Mouse (Mus musculus) CH12.LX (cell line): ENCODE data around the gene Rcan3. TPM values are rescaled to one million over a fixed set of nuclear protein-coding genes. Genes with fewer than 3 reads are reported as not detected.

Source experiments
- DNase-seq: peaks from one replicate; pipeline ENCODE4 v3.0.0-alpha.2; 2013; ENCODE audit errors: extremely low read depth
- H3K27ac ChIP-seq: 2 replicates; pipeline ENCODE4 v1.5.1; 2012; ENCODE audit warnings: low read depth, mild to moderate bottlenecking, control low read depth, moderate library complexity; ENCODE audit not compliant: insufficient read depth
- H3K27me3 ChIP-seq: replicated peaks from 2 replicates; pipeline ENCODE3; 2012; ENCODE audit warnings: inconsistent platforms
- H3K36me3 ChIP-seq, 2 experiments: replicated peaks in 1 of 2; 2 replicates each; pipeline versions ENCODE3 to v1.6.1; 2012; ENCODE audit warnings: inconsistent platforms in 1 of 2, low read length in 1 of 2, mild to moderate bottlenecking in 1 of 2, mixed read lengths in 1 of 2, moderate library complexity in 1 of 2; ENCODE audit not compliant: control insufficient read depth in 1 of 2, insufficient read depth in 1 of 2
- H3K4me1 ChIP-seq, 2 experiments: 2 replicates each; pipeline ENCODE4 v1.6.1; 2012; ENCODE audit warnings: inconsistent platforms in 1 of 2, moderate library complexity in 1 of 2; ENCODE audit not compliant: insufficient read depth in 2 of 2, control insufficient read depth in 1 of 2
- H3K4me2 ChIP-seq: 2 replicates; pipeline ENCODE4 v1.6.1; 2012; ENCODE audit warnings: low read depth, mild to moderate bottlenecking, control low read depth; ENCODE audit not compliant: poor library complexity, insufficient read depth, severe bottlenecking
- H3K4me3 ChIP-seq, 3 experiments: fragments of 150-350 bp in 1 of 3; sonication (generic) in 1 of 3; replicated peaks in 1 of 3; 2 replicates each; pipeline versions ENCODE3 to v1.5.1; 2011 to 2012; ENCODE audit warnings: low read depth in 2 of 3, low read length in 2 of 3, mild to moderate bottlenecking in 2 of 3, moderate library complexity in 2 of 3, control low read depth in 1 of 3, improper control_type of control experiment in 1 of 3, inconsistent platforms in 1 of 3, mixed read lengths in 1 of 3; ENCODE audit not compliant: poor library complexity in 1 of 3
- H3K79me2 ChIP-seq: replicated peaks from 2 replicates; pipeline ENCODE4 v1.6.1; 2012; ENCODE audit warnings: mild to moderate bottlenecking, moderate library complexity; ENCODE audit not compliant: control insufficient read depth, poor library complexity, insufficient read depth, severe bottlenecking; ENCODE audit errors: extremely low read depth
- H3K9ac ChIP-seq: 2 replicates; pipeline ENCODE4 v1.6.1; 2012; ENCODE audit warnings: low read depth, mild to moderate bottlenecking, control low read depth, moderate library complexity; ENCODE audit not compliant: insufficient read depth
- H3K9me3 ChIP-seq: replicated peaks from 2 replicates; pipeline ENCODE3; 2012; ENCODE audit warnings: low read length, inconsistent platforms, mixed read lengths
- CTCF ChIP-seq, 2 experiments: IDR thresholded peaks in 1 of 2; conservative IDR thresholded peaks in 1 of 2; 2 replicates each; pipeline ENCODE4 v1.5.1; 2011 to 2012; ENCODE audit warnings: low read depth in 2 of 2, low read length in 2 of 2, improper control_type of control experiment in 1 of 2, inconsistent platforms in 1 of 2, mild to moderate bottlenecking in 1 of 2, moderate library complexity in 1 of 2
- E2F4 ChIP-seq: IDR thresholded peaks from 2 replicates; pipeline ENCODE4 v1.6.1; 2011; ENCODE audit warnings: low read depth, low read length, improper control_type of control experiment; ENCODE audit not compliant: insufficient replicate concordance
- ELF1 ChIP-seq: IDR thresholded peaks from 2 replicates; pipeline ENCODE4 v1.6.1; 2014; ENCODE audit warnings: low read depth, mild to moderate bottlenecking, inconsistent platforms, low read length, improper control_type of control experiment
- EP300 ChIP-seq: IDR thresholded peaks from 2 replicates; pipeline ENCODE4 v1.6.1; 2011; ENCODE audit warnings: low read length, improper control_type of control experiment
- ETS1 ChIP-seq: conservative IDR thresholded peaks from 2 replicates; pipeline ENCODE4 v1.6.1; 2012; ENCODE audit warnings: low read depth, mild to moderate bottlenecking, inconsistent platforms, low read length, improper control_type of control experiment, moderate library complexity
- IRF4 ChIP-seq: IDR thresholded peaks from 2 replicates; pipeline ENCODE4 v1.6.1; 2014; ENCODE audit warnings: low read depth, mild to moderate bottlenecking, inconsistent platforms, low read length, improper control_type of control experiment
- JUND ChIP-seq: conservative IDR thresholded peaks from 2 replicates; pipeline ENCODE4 v1.6.1; 2011; ENCODE audit warnings: low read depth, low read length, improper control_type of control experiment
- MAFK ChIP-seq: IDR thresholded peaks from 2 replicates; pipeline ENCODE4 v1.6.1; 2011; ENCODE audit warnings: low read length, improper control_type of control experiment; ENCODE audit not compliant: insufficient replicate concordance
- MAX ChIP-seq: IDR thresholded peaks from 2 replicates; pipeline ENCODE4 v1.6.1; 2011; ENCODE audit warnings: low read length, improper control_type of control experiment
- MYC ChIP-seq: IDR thresholded peaks from 2 replicates; pipeline ENCODE4 v1.6.1; 2011; ENCODE audit warnings: low read depth, mild to moderate bottlenecking, improper control_type of control experiment, low read length
- NELFE ChIP-seq: IDR thresholded peaks from 2 replicates; pipeline ENCODE4 v1.6.1; 2011; ENCODE audit warnings: low read depth, low read length, improper control_type of control experiment
- POLR2A ChIP-seq: IDR thresholded peaks from 2 replicates; pipeline ENCODE4 v1.6.1; 2011; ENCODE audit warnings: low read depth, mild to moderate bottlenecking, improper control_type of control experiment, low read length
- RAD21 ChIP-seq: IDR thresholded peaks from 2 replicates; pipeline ENCODE4 v1.6.1; 2011; ENCODE audit warnings: low read depth, mild to moderate bottlenecking, low read length, improper control_type of control experiment, moderate library complexity
- SMC3 ChIP-seq: IDR thresholded peaks from 2 replicates; pipeline ENCODE4 v1.6.1; 2011; ENCODE audit warnings: low read depth, low read length, improper control_type of control experiment
- TBP ChIP-seq: conservative IDR thresholded peaks from 2 replicates; pipeline ENCODE4 v1.6.1; 2011; ENCODE audit warnings: low read depth, low read length, improper control_type of control experiment
- USF1 ChIP-seq: IDR thresholded peaks from 2 replicates; pipeline ENCODE4 v1.6.1; 2014; ENCODE audit warnings: low read depth, mild to moderate bottlenecking, inconsistent platforms, low read length, improper control_type of control experiment
- USF2 ChIP-seq: conservative IDR thresholded peaks from 2 replicates; pipeline ENCODE4 v1.6.1; 2011; ENCODE audit warnings: low read depth, low read length, improper control_type of control experiment
- ZNF384 ChIP-seq: IDR thresholded peaks from 2 replicates; pipeline ENCODE4 v1.6.1; 2012; ENCODE audit warnings: low read depth, low read length, improper control_type of control experiment, inconsistent platforms
- dilution Hi-C: fragments of 300-500 bp; cut with MboI; formaldehyde crosslinking; loops from 2 replicates; pipeline ENCODE4 v1.14.3; 2020; ENCODE audit warnings: low sequenced_read_pairs; ENCODE audit not compliant: extremely low pct_unique_long_range_greater_than_20kb, extremely low pct_ligation_motif_present
- in situ Hi-C: fragments of 300-500 bp; cut with MboI; formaldehyde crosslinking; loops from 3 replicates; pipeline ENCODE4 v1.14.3; 2019; ENCODE audit warnings: low sequenced_read_pairs, low pct_ligation_motif_present, low pct_unique_long_range_greater_than_20kb, mixed read lengths
- polyA plus RNA-seq: library from polyadenylated mRNA; unstranded; fragments of >175 nt; gene quantifications from 2 replicates; pipeline ENCODE4 v1.2.1, GENCODE M21; 2012; ENCODE audit warnings: low read depth; ENCODE audit not compliant: insufficient read length
- total RNA-seq, 2 experiments: library from RNA; depleted of rRNA; stranded (reverse); fragments of 300-350 nt in 1 of 2; fragments of >200 nt in 1 of 2; gene quantifications; 2 replicates each; pipeline ENCODE4 v1.2.3; 2012 to 2014

Rcan3 gene
- total and polyA plus RNA-seq, 3 experiments, result 2.5 to 4.2 (median 3.0) TPM

- Histone ChIP-seq H3K79me2 (no peaks in the 10 kb centered on the region), H3K36me3 (no peaks in the 10 kb centered on the region), H3K4me3 (no peak overlapping the region), H3K4me2 (no peak overlapping the region), H3K4me1 (no peaks in the 10 kb centered on the region), H3K9me3 (peaks cover 10% of the 10 kb centered on the region), H3K27me3 (peaks cover 4% of the 10 kb centered on the region)
- in situ Hi-C loops, result no loop called here
- no peak for DNase-seq
- TF ChIP-seq CTCF (conservative IDR thresholded peaks at IDR 0.05 in 1 of 2, IDR thresholded peaks at IDR 0.05 in 1 of 2; ENCODE audit: low read depth in 2 of 2, low read length in 2 of 2) (peak in 1 of 2 experiments; percentile 15; a peak in 1 of 4 replicates), MYC (no peak), ETS1 (no peak), RAD21 (no peak)
- TF ChIP-seq, all 38 proteins: peak for 1
- Histone ChIP-seq H3K27ac (no peak overlapping the region), H3K9ac (no peak overlapping the region)
- dilution Hi-C loops, result no loop called here
Observed at GRCm38 (mm10) chr4:135396303-135396702, 37.4 kb downstream of the Rcan3 start.

DNA sequence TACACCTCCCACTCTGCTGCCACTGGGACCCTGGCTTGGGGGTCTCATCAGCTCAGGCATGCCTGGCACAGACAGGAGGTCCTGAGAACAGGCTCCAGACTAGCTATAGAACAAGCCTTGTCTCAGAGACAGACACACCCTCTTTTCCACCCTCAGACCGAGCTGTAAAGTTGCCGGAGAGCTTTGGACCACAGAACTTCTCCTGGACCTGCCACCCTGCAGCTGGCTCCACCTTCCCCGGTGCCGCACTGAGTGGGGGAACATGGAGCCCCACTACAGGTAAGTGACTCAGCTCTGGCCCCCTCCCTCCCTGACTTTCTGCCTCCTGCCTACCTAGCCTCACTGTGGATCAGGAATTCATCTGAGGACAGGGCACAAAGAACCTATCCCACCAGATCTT, 38.3 kb downstream of the Rcan3 start:
- H3K4me3 ChIP-seq, result no peak overlapping the region
- H3K9me3 ChIP-seq, result peaks cover 10% of the 10 kb centered on the region
- H3K27ac ChIP-seq, result no peak overlapping the region
- H3K4me1 ChIP-seq, result no peaks in the 10 kb centered on the region
- in situ Hi-C loops (no loop called here), dilution Hi-C loops (no loop called here)
- H3K4me2 ChIP-seq, result no peak overlapping the region
- peaks cover 4% of the 10 kb centered on the region for H3K27me3 ChIP-seq
- no peak for DNase-seq
- TF ChIP-seq NELFE, result no peak
- TF ChIP-seq ELF1, result no peak
- no peak for TF ChIP-seq USF1
- TF ChIP-seq POLR2A, result no peak
- no peak for TF ChIP-seq USF2
- TF ChIP-seq CTCF (conservative IDR thresholded peaks at IDR 0.05 in 1 of 2, IDR thresholded peaks at IDR 0.05 in 1 of 2; ENCODE audit: low read depth in 2 of 2, low read length in 2 of 2), result no peak
- no peak for TF ChIP-seq MAFK
- no peak for TF ChIP-seq MYC
- TF ChIP-seq IRF4, result no peak
- no peak for TF ChIP-seq SMC3
- no peak for TF ChIP-seq JUND
- TF ChIP-seq TBP, result no peak
- TF ChIP-seq E2F4, result no peak
- no peak for TF ChIP-seq ZNF384
- no peak for TF ChIP-seq EP300
- no peak for TF ChIP-seq RAD21
- no peak for TF ChIP-seq MAX
- TF ChIP-seq ETS1, result no peak
- no peaks in the 10 kb centered on the region for H3K36me3 ChIP-seq
- no peaks in the 10 kb centered on the region for H3K79me2 ChIP-seq
- H3K9ac ChIP-seq, result no peak overlapping the region
